Mouse (Mus musculus): ENCODE results near the gene Pkn1.

GRCm38 (mm10) chr8:83698291-83698660 lies 703 bp downstream of the Pkn1 start:
- TF ChIP-seq POLR2A (IDR thresholded peaks at IDR 0.05; ENCODE audit: control insufficient read depth, low read depth, low read length): no peak
- no peak for TF ChIP-seq CTCF (IDR thresholded peaks at IDR 0.05; ENCODE audit: control insufficient read depth, insufficient read depth, insufficient replicate concordance, low read depth, low read length)

Data from testis, adult 2 months (tissue).